Mouse (Mus musculus) frontal cortex, postnatal 36 days (tissue): ENCODE measurements at regions not wholly inside any gene's neighbourhood (a gene's known extent, or its start where the extent isn't known, plus 50 kb on each side); places are given as distances from the start of the nearest gene placed in this dataset.
A peak's percentile ranks its signal among the peaks of the same experiment; 100 is the strongest.

Experiments used
- DNase-seq, 2 experiments: peaks; one replicate each; pipeline ENCODE4 v3.0.0; 2022; ENCODE audit warnings: low spot score in 2 of 2

DNA sequence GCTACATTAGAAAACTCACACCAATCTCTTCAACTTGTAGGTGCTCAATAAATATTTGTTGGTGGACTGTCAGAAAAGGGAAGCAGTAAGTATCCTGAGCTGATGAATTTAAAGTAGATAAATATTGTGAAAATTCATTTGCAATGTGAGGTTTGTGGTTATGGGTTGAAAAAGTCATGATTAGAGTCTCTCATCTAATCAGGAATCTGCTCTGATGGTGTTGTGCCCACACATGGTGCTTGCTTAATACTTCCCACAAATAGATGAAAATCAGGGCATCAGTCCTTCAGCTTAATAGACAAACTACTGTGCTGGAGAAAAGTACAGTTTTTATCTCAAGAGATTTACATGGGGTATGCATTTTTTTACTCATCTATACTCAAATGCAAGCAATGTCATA lies 59.9 kb downstream of the S1pr1 start:
- no peak for DNase-seq

- no peak for DNase-seq
These were observed 62.6 kb downstream of the S1pr1 start for GRCm38 (mm10) chr3:115652236-115652635.

- no peak for DNase-seq
These were observed 65.3 kb downstream of the S1pr1 start for GRCm38 (mm10) chr3:115649338-115650117.

- DNase-seq: no peak
These were observed 67.9 kb downstream of the S1pr1 start for GRCm38 (mm10) chr3:115646993-115647392.

DNA sequence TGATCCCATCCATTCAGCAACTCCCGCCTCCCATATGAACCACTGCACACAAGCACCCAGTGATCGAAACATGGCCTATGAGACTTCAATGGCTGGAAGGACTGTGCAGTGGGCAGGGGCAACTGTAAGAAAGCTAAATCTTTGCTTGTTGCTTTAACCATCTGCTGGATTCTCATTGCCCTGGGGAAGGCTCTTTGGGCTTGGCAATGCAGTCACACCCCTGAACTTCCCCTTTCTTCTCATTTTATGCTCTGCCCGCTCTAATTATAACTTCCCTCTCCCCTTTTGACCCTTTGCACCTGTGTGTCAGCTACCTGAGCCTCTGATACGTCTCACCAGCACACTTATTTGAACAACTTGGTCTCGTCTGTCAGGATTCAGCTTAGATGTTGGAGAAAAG lies 70.6 kb downstream of the S1pr1 start:
- DNase-seq: no peak

DNA sequence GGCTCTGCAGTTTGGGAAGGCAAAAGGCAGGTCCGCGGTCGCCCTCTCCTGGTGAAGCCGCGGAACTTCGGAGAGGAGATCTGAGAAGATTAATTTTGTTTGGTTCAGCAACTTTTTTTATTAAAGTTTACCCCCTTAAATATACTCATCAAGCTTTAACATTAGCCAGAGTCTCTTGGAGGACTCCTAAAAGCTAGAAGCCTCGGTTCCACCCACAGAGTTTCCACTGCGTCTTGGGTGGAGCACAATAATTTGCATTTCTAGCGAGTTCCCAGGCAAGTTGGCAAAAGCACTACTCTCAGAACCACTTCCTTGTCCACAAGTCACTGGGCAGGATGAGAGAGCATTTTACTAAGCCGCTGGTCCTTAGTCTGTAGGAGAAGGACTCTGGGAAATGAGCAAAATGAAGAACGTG lies 72.0 kb downstream of the S1pr1 start:
- DNase-seq: peak; percentile 82 to 86

- DNase-seq: no peak
These were observed 72.6 kb downstream of the S1pr1 start for GRCm38 (mm10) chr3:115642001-115642845.

GRCm38 (mm10) chr3:115641411-115641810 lies 73.5 kb downstream of the S1pr1 start:
- no peak for DNase-seq

- no peak for DNase-seq
These were observed 79.4 kb downstream of the S1pr1 start for GRCm38 (mm10) chr3:115635487-115635886.

DNA sequence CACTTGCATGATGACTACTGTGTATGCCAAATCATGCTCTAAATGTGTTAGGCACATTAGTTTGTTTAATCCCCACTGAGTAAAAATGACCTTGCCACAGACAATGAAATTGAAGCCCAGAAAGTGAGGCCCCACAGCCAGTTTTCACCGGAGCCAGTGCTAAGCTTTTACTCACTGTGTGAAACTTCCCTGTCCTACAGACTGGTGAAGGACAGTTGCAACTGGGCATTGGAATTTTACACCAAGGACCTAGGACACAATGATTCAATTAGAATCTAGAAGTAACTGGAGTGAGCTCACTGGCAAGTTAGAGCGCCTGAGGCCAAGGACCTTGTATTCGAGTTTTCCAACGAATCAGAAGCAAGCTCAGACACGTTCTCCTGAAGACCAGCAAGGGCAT lies 79.8 kb downstream of the S1pr1 start:
- DNase-seq: no peak

GRCm38 (mm10) chr3:115632417-115632743 lies 82.5 kb downstream of the S1pr1 start:
- DNase-seq: no peak

DNA sequence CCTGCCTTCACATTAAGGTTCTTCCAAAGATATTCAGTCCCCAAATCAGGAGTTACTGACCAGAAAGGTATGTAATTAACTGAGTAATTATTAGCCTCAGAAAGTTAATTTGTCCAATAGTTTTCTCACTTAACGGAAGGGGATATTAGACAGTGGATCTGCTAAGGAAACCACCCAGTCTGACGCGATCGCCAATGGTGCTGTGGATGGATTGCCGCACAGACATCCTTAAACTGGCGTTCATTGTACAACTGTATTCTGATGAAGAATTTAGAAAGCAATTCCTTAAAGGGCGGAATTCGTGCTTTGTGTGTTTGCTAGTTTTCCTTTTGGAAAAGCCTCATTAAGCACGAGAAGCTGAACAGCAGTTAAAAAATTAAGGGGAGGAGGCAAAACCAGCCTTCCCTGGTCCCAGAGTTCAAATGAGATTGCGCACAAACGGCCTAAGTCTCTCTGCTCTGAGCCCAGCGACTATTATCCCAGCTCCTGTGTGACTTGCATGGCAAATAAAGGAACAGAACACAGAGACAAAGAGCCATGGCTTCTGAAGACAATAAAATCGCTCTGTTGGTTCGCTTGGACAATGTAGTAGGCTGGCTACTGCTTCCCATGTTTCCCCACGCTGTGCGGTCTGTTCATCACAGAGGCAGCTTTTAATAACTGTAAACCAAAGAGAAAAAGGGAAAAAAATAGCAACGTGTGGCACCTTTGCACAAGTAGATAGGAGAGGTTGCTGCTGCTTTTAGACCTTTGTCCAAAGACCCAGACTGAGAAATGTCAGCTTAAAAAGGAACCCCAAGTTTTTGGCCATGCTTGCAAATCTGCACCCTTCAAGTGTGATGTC lies 83.1 kb downstream of the S1pr1 start:
- no peak for DNase-seq

DNA sequence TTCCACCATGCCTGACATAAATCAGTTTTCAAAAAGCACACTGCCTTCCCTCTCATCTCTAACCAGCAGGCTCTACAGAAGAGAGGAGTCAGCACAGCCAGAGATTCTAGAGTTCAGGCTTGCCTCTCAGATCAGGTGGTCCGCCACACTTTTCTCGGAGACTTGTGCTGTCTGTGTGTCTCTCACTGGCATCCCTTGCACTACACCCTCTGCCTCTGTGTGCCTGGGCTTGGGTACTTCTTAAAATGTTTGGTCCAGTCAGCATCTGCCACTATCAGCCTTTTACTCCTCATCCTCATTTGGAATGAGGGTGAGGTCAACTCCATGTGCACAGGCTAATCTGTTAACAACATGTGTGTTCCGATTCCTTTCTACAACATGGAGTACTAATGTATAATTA lies 92.0 kb downstream of the S1pr1 start:
- no peak for DNase-seq

GRCm38 (mm10) chr3:115622300-115622699 lies 92.6 kb downstream of the S1pr1 start:
- DNase-seq: peak; percentile 24 to 68

DNA sequence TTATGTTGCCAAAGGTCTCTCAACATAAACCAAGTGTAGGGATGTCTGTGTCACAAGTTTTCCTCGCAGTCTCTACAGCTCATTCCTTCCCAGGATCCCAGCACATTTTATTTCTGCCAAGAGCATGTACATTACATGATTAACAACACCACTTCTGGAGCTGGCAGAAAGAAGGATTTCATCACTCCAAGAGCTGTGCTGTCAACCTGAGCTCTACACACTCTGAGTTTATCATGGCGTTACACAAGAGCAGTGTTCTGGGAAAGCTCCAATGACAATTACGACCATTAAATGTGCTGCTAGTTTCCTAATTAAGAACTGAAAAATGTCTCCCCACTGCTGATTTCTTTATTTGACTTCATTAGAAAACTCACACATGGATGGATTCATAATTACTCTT lies 94.9 kb downstream of the S1pr1 start:
- DNase-seq: no peak

DNA sequence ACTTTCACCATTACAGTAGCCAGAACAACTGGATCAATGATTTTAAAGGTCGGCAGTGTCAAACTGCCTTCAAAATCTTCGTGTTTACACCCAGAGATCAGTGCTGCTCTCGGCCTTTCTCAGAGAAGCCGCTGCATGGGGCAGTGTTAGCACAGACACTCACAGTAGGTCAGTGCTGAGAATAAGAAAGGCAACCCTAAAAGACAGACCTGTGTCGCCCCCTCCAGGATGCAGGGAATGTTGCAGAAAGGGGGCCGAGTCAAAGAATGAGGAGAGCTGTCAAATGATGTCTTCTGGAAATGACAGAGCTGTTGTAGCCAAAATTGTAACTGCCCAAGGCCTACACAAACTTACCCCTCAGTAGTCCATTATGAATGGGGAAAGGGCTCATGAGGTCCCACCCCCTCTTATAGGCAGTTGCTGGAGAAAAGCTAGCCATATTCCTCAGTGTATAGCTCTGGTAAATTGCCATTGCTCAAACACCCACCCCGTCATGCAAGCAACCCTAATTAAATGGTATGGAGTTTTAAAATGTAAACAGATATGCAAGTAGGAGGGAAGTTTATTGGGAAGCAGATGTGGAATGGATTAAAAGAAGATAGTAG lies 98.8 kb downstream of the S1pr1 start:
- DNase-seq: peak; percentile 28 to 62

GRCm38 (mm10) chr3:115612859-115613258 lies 102.0 kb downstream of the S1pr1 start:
- DNase-seq: no peak

DNA sequence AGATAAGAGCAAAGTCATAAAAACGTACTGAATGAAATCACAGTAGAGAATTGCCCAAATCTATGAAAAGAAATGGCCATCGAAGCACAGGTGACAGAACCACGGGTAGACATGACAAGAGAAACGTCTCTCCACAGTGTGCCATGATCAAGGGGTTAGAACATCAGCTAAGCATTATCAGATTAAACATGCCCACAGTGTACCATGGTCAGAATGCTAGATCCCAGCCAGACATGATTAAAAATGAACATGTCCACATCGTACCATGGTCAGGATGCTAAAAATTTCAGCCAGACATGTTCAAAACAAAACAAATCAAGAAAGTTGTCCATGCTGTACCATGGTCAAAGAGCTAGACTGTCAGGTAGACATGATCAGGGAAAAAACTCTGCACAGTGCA lies 106.8 kb downstream of the S1pr1 start:
- no peak for DNase-seq

GRCm38 (mm10) chr3:115604734-115605279 lies 110.1 kb downstream of the S1pr1 start:
- no peak for DNase-seq

- no peak for DNase-seq
These were observed 110.6 kb downstream of the S1pr1 start for GRCm38 (mm10) chr3:115604267-115604666.

DNA sequence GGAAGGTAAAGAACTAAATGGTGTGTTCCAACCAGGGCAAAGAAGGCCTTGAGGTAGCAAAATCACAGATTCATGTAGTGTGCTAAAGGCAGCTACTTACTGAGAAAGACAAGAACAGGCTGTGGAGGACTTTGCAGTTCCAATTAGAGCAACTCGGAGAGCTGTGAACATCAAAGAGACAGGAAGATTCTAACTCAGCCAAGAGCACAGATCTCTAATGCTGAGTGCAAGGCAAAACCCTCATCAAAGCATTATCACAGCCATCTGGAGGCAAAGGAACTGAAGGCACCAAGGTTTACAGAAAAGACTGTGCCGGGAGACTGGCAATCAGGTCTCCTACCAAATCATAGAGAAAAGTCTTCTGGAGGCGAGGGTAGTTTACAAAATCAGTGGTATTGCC lies 111.1 kb downstream of the S1pr1 start:
- DNase-seq: peak; percentile 19 to 37

DNA sequence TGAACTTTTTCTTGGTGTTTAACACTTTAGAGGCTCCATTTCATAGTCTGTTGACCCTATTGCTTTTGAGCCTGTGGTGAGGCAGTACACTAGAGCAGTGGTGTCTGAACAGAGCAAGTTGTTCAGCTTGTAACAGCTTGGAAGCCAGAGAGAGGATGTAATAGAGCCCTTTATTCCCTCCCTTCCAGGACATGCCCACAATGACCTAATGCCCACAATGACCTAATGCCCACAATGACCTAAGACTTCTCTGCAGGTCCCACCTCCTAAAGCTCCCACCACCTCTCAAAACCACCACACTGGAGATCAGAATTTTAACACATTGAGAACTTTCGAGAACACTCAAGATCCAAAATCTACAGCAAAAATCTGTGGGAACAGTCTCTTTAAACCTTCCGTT lies 115.6 kb downstream of the S1pr1 start:
- DNase-seq: no peak
